Mouse (Mus musculus) heart, postnatal 4 days (tissue): ENCODE data around the gene Gabrb2. TPM values are rescaled to one million over a fixed set of nuclear protein-coding genes. Genes with fewer than 3 reads are reported as not detected.

Experiments
- DNase-seq: peaks from one replicate; pipeline ENCODE4 v3.0.0; 2021
- total RNA-seq, 2 experiments: library from RNA; stranded (reverse); gene quantifications; 2 replicates each; pipeline ENCODE4 v1.2.3; 2021

The Gabrb2 gene
- total RNA-seq, 2 experiments from 2014 or later: 0.86 to 0.99 TPM

DNA sequence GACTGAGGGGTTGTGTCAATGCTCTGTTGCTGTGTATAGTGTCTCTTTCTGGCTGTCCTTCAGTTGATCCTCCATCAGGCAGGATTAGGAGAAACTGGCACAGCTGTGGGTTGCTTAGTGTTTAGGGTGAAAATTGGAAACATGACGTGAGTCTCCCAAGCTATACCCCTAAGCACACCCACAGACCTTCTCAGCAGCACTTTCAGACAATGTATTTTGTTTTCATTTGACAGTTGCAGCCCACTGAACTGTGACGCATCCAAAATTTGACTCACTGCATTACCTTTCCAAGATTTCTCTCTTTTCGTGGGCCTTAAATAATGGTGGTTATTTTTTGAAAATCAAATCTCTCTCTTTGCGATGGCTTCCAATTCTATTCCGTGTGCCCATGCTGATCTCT lies 115.7 kb downstream of the Gabrb2 start:
- no peak for DNase-seq

DNA sequence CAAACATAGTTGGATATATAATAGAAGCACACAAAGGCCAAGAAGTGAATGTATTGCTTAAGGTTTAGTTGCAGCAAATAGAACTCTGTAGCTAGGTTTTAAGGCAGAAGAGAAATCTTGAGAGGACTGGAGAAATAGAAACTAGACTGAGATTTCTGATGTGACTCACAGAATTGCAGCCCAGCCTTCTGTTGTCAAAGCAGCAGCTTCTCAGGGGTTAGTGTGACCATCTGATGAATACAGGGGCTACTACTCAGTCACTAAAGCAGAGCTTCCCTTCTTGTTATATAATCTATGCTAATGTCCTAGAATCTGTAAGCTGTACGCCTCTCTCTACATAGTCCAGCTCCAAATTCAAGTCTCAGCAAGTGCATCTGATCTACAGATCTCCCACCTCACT lies 116.3 kb downstream of the Gabrb2 start:
- no peak for DNase-seq

DNA sequence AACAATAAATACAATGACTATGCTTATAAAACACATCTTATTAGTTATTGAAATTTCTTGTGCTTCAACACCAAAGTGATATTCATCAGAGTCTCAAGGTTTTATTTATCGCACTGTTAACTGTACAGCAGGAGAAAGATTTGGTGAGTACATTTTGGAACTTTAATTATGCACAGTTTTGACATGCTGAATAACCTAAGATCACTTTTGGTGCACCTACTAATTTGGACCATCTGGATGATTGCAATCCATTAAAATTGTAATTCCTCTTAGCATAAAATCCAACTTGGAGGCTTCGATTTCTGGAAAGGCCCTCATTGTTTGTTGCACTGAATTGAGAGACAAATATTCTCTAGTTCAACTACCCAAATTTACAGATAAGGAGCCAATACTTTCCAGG lies 123.3 kb downstream of the Gabrb2 start:
- no peak for DNase-seq

DNA sequence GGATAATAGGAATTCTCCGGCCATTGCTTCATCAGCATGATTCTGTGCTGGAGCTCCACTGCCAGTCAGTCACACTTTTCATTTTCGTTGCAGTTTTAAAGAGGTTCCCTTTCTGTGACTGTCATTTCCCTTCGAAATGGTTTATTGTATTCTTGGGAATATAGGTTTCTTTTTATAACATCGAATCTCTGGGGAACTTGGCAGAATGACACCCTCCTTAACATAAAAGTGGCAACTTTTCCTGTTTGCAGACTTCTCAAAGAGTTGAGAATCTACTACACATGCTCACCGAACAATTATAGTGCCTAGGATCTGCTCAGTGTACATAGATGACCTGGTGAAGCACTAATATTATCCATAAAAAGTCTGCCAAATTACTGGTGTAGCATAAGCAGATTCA lies 146.5 kb downstream of the Gabrb2 start:
- no peak for DNase-seq

DNA sequence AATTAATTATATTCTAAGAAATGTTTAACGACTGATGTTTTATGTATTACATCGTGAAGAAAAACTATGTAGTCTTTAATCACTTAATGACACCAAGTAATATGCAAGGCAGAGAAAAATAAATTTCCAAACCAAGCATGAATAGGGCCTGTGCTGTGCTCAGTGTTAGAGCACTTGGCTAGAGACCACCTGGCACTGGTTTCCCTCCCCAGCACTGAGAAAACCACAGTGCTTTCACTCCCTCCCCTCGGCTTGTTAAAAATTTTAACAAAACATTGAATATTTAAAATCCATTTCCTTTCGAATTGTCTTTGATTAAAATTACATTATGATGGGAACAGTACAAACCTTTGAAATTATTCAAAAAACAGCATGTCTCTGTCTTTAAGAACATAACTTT lies 151.9 kb downstream of the Gabrb2 start:
- no peak for DNase-seq

DNA sequence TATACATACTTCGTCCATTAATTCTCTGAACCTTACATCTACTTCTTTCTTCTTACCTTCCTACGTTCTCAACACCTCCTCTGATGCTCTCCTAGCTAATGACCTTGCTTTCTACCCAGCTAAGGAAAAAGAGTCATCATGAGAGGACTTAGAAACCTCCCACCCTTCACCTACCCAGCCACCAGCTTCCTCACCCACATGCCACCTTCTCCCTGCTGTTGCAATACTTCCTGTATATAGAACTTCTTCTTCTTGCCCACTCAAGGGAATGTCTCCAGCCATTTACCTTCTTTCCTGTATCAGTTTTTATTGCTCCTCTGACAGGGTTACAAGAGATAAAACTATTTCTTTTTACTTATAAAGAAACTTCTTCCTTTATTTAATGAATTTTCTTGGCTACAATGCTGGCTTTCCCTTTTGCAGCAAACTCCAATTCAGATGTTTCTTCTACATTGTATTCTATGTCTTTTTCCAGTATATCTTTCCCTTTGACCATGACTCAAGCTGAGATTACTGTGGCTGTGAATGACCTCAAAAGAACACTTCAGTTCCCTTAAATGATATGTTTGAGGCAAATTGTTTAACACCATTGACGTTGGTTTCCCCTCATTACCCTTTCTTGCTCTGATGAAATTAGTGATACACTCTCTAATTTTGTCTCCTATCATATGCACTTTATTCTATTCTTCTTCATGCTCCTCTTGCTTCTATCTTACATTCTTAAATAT lies 155.8 kb downstream of the Gabrb2 start:
- DNase-seq: no peak

DNA sequence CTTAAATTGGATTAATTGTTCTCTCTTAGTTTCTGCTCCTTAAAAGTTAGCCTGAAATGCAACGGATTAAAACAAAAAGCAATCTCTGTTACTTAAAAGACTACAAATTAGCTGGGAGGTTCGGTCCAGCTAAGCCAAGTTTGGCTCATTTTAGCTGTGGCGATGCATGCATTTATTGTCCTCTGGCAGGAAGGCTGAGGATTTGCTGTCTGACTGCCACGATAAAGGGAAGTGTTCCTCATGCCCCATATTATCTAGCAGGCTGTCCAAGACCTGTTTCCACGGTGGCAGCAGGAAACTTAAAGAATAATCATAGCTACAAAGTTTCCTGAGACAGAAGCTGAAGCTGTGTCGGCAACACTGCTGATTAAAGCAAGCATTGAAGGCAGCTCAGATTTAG lies 160.2 kb downstream of the Gabrb2 start:
- no peak for DNase-seq

DNA sequence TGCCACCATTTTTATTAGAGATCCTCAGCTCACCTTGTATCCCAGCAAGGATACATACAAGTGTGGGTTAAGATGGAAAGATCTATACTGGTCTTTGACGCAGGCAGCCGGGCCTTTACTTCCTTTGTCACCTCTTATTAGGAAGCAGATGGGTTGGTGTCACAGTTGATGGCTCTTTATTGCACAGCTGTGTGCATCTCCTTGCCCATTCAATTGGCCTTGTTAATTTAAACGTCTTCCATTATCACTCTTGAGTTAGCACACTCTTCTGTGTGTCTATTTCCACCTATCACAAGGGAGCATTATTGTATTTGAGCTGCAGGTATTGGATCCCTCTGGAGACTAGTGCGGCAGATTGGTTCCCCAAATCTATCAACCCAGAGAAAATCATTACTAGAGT lies 161.6 kb downstream of the Gabrb2 start:
- DNase-seq: no peak

DNA sequence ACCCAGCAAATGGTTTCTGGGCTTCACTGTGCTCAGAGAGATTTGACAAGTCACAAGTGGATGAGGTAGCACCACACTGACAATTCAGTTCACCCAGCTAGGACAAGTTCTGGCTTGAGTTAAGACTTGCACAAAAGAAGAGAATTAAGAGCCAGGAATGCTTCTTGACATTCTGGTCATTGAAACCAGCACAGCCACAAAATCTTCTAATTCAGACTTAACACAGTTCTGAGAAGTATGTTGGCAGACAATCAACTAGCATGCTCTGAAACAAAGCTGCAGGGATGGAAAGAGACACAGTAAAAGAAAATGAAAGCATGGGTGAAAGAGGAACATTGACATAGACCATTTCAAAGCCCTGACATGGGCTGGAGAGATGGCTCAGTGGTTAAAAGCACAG lies 162.2 kb downstream of the Gabrb2 start:
- DNase-seq: no peak

DNA sequence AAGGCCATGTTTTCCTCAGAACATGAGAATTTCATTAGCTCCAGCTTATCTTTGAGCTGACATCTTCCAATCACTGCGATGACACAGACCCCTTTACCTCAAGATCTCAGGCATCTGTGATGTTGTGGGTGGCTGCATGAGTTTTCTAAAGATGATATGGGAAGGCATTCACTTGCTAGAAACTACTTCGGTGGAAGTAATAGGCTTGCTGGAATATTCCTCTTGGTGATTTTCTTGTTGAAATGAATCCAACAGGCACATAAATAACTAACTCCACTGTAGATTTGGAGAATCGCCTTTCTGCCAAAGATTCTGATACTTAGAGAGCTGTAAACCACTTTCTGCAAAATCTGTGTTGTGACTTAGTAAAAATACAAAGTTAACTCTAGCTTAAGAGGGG lies 172.9 kb downstream of the Gabrb2 start:
- no peak for DNase-seq

DNA sequence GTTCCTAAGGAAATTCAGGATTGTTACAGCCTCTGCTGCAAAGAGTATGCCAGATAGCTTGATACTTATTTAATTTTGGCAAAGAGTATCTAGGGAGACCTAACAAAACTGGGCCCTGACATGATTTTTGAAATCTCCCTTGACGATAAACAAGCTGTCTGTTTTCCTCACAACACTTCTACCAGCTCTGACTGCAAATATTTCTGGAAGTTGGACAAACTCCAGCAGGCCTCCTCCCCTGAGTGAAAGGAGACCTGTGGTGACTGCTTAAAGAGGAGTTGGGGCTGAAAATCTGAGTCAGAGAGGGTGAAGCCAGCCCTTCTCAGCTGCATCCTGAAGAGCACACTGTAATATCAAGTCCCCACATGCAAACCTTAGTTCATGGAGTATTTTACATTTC lies 186.7 kb downstream of the Gabrb2 start:
- DNase-seq: peak; percentile 21

DNA sequence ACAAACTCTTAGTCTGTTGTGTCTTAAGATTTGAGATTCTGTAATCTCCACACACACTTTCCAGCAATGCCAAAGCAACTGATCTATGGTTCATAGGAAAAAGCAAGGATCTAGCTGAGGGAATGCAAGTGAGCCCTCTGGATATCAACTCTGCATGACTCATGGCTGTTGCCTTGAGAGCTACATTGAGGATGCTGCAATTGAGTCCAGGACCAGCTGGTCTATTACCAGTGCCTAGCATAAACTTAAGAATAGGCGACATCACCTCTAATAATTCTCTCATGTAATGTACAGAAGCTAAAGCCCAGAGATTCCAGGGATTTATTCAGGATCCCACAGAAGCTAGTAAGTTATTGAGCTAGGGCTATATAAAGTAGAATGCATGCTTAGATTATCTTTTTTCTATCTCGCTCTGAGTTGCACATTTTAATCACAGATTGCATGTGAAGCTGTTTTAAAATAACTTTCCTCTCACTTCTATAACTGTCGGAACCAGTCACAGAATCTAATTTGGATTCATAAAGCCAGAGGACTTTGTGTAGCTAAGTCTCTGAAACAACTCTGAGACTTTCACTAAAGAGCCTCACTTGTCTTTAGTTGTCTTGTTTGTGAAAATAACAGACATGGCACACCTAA lies 189.7 kb downstream of the Gabrb2 start:
- DNase-seq: no peak

DNA sequence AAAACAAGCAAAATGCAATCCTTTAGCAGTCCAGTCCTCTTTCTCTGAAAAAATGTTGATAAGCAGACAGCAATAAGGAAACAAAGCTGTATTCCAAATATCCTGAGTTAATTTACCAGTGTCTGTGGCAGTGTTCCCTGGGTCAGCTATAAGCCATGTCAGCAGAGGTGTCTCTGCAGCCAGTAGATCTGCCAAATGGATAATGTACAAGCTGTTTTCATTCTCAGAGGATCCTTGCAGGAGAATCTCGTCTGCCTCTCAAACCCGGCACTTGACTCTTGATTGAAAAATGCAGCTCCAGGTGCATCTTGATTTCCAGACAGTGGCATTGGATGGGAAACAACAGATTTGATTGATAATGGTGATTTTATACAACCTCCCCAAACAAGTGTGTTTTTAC lies 198.6 kb downstream of the Gabrb2 start:
- DNase-seq: no peak

DNA sequence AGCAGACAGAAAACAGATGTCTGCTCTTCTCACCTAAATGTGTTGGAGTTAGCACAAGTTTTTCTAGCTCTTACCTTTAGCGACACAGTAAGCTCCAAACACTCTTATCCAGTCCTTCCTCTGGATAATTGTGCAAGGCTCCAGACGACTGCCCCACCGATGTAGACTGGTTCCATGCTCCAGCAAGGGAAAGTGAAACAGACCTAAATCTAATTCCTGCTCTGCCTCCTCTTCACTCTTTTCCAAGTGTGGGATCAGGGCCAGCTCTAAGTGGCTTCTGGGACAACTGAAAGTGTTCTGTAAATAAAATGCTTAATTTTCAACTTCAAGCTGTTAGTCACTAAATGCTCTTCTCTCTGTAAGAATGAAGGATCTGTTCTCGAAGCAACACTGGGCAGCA lies 201.6 kb downstream of the Gabrb2 start:
- no peak for DNase-seq

DNA sequence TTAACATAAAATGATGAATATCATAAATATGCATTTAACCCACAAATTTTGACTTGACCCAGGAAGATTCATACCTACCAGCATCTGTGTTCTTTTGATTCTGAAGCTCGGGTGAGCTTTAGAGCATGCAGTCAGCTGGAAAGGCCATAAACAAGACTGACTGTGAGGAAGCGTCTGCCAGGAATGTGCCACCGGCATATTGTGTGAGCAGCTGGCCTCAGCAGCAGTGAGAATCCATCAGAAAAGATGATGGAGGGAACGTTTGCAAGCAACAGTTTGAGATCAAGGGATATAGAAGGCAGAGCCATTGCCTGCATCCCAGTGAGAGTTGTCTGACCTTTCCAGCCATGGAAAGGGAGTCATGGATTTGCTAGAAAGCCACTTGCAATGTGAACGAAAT lies 230.6 kb downstream of the Gabrb2 start:
- no peak for DNase-seq

DNA sequence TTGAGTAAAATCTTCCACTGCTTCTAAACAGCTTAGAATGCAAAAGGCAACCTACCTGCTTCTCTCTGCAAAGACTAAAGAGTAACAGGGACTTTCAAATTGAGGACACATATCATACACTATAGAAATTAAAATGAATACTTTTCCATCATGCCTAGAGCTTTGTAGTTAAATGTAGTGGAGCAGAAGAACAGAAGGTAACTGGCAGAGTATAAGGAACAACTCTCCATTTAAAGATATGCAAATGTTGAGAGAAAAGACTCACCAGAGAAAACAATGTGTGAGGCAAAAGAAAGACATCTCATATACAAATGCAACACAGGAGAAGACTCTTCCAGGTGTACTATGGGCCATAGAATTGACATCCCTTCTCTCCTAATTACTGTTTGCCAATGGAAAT lies 232.0 kb downstream of the Gabrb2 start:
- DNase-seq: no peak

DNA sequence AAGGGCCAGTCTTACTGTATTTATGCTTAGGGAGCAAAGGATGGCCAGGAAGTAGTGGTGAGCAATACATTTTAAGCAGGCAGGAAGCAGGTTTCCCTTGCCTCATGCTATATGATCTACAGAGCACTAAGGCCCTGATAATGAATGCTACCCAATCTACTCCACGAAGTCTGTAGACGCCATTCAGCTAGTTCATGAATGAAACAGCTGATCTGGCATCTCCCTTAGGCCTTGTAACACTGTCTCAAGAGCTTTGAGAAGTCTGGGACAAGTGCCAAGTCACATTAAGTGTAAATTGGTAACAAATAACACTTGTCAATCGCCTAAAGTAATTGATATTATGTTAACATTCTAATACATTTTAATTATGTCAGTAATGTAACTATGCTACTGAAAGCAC lies 234.6 kb downstream of the Gabrb2 start:
- DNase-seq: no peak

DNA sequence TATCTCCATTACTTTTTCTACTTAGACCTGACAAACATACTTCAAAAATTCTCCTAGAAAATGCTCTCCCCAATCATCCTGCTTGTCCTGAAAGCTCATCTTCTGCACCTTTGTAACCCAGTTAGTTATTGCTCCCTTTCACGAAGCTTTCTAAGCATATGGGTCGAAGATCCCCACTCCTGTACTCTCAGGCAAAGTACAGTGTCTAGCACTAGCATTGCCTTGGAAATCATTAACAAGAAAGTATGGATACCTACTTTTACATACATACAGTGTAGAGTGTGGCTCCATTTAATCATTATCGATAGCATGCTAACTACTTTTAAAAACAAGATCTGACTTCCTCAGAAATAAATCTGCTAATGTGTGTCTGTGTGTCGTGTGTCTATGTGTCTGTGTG lies 249.1 kb downstream of the Gabrb2 start:
- DNase-seq: no peak

Other genes starting within 250 kb of the Gabrb2 start
- under 1 TPM; 0.14 to 0.70 TPM for gene Gabra1, start 236.8 kb upstream of the Gabrb2 start, total RNA-seq
- not detected for gene Gabra6, start 98.7 kb upstream of the Gabrb2 start, total RNA-seq